Mouse (Mus musculus): ENCODE measurements around the gene Dnajb3.
"Not testable (repeated sequence)": the region's sequence is repeated elsewhere in the genome, so short reads cannot be mapped to it uniquely, and the experiment has no call there.

- TF ChIP-seq CTCF, EP300 (IDR thresholded peaks at IDR 0.05; ENCODE audit: low read depth): not testable (repeated sequence)
Measured at GRCm38 (mm10) chr1:88223011-88223515, 17.5 kb upstream of the Dnajb3 start.

Data from liver, embryonic 14.5 days (tissue).